Mouse (Mus musculus): ENCODE measurements at regions not wholly inside any gene's neighbourhood (a gene's known extent, or its start where the extent isn't known, plus 50 kb on each side); places are given as distances from the start of the nearest gene placed in this dataset.

DNA sequence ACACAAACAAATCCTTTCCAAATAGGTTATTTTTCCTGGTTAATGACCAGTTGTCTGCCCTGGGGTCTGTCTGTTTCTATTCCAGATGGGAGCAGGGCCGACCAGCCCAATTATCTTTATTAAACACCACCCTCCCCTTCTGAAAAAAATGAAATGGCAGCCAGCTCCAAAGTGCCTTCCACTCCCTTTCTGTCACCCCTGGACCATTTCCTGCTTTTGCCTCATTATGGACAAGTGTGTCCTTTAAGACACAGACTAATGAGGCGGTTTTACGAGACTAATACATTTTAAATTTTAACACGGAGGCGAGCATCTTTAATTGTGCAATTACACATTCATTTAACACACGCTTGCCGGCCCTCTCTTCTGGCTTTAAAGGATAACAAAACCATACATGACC is 64.2 kb upstream of the Irx3 start:
- TF ChIP-seq CTCF (IDR thresholded peaks at IDR 0.05; ENCODE audit: extremely low read depth, insufficient read depth, low read length) (no peak), POLR2A (IDR thresholded peaks at IDR 0.05; ENCODE audit: extremely low read depth, insufficient read depth, low read length) (no peak)
